Mouse (Mus musculus) neural tube, embryonic 13.5 days (tissue): ENCODE measurements around the gene Tgfbr3l. TPM values are rescaled to one million over a fixed set of nuclear protein-coding genes. Genes with fewer than 3 reads are reported as not detected.

Experiments
- ATAC-seq: fragments of 200-750 bp; cut with Nextera tagmentation; 2 replicates; pipeline ENCODE4 v1.8.0; 2017; ENCODE audit warnings: low read depth, mild to moderate bottlenecking, moderate TSS enrichment, moderate library complexity
- H3K27ac ChIP-seq: fragments of 300-500 bp; sonication (generic); replicated peaks from 2 replicates; pipeline ENCODE4 v1.5.1; 2015; ENCODE audit warnings: moderate library complexity, mild to moderate bottlenecking, inconsistent platforms
- H3K27me3 ChIP-seq: fragments of 300-500 bp; sonication (generic); 2 replicates; pipeline ENCODE4 v1.6.1; 2015; ENCODE audit warnings: mild to moderate bottlenecking, inconsistent platforms
- H3K36me3 ChIP-seq: fragments of 300-500 bp; sonication (generic); 2 replicates; pipeline ENCODE4 v1.6.1; 2015; ENCODE audit warnings: mild to moderate bottlenecking, inconsistent platforms
- H3K4me1 ChIP-seq: fragments of 300-500 bp; sonication (generic); replicated peaks from 2 replicates; pipeline ENCODE4 v1.6.1; 2015; ENCODE audit warnings: inconsistent platforms
- H3K4me2 ChIP-seq: fragments of 300-500 bp; sonication (generic); 2 replicates; pipeline ENCODE4 v1.6.1; 2015; ENCODE audit warnings: inconsistent platforms, mild to moderate bottlenecking, moderate library complexity
- H3K4me3 ChIP-seq: fragments of 300-500 bp; sonication (generic); 2 replicates; pipeline ENCODE4 v1.5.1; 2015; ENCODE audit warnings: mild to moderate bottlenecking, inconsistent platforms
- H3K9ac ChIP-seq: fragments of 300-500 bp; sonication (generic); 2 replicates; pipeline ENCODE4 v1.6.1; 2015; ENCODE audit warnings: moderate library complexity, mild to moderate bottlenecking, inconsistent platforms
- H3K9me3 ChIP-seq: fragments of 300-500 bp; sonication (generic); 2 replicates; pipeline ENCODE4 v1.6.1; 2016; ENCODE audit warnings: inconsistent platforms
- WGBS: fragments of 180-500 bp; shearing (Covaris S2); methylation state at CpG from one replicate; pipeline ENCODE4 v1.1.7; 2015; 5-methylcytosine and 5-hydroxymethylcytosine counted together
- polyA plus RNA-seq: library from polyadenylated mRNA; unstranded; fragments of >200 nt; fragmentation: Nextera tagmentation; extraction: Ambion mirVana; gene quantifications from 2 replicates; pipeline ENCODE4 v1.2.1, GENCODE M21; 2015

Gene Tgfbr3l
- polyA plus RNA-seq, 1 experiment from 2014 or later: 3.3 TPM

- no peak for ATAC-seq
- H3K9ac ChIP-seq: peak overlapping the region; percentile 89
- H3K27ac ChIP-seq: peak overlapping the region; percentile 97
- peak overlapping the region; percentile 78 for H3K4me3 ChIP-seq
- H3K27me3 ChIP-seq: no peaks in the 10 kb centered on the region
- H3K9me3 ChIP-seq: no peaks in the 10 kb centered on the region
- peaks cover 53% of the 10 kb centered on the region for H3K4me1 ChIP-seq
- peaks cover 56% of the 10 kb centered on the region for H3K36me3 ChIP-seq
- 62% methylated on average over 4 of the region's 4 CpGs for WGBS
- H3K4me2 ChIP-seq: peak overlapping the region; percentile 72
Observed at GRCm38 (mm10) chr8:4257350-4257749, 9.3 kb downstream of the Tgfbr3l start.

DNA sequence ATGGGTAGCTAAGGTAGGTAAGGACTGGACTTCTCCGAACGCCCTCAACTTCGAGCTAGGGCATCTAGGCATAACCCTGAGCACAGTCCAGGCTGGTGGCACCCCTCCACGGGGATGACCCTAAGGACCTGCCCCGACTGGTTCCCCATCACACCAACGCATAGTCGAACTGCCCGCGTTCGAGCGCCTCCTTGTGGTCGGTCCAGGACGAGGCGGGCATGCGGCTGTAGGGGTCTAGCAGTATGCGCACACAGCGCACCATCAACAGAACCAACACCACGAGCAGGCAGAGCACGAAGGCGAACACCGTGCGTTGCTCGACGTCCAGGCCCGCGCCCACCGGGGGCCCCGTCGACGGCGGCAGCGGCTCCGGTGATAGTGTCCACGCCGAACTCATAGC is 10.2 kb downstream of the Tgfbr3l start:
- 2% methylated on average over 35 of the region's 35 CpGs for WGBS
- Histone ChIP-seq H3K9ac (peak overlapping the region; percentile 89), H3K27ac (peak overlapping the region; percentile 97), H3K4me1 (peaks cover 49% of the 10 kb centered on the region), H3K4me3 (peak overlapping the region; percentile 78), H3K36me3 (peaks cover 65% of the 10 kb centered on the region), H3K9me3 (no peaks in the 10 kb centered on the region), H3K4me2 (peak overlapping the region; percentile 72), H3K27me3 (no peaks in the 10 kb centered on the region)
- ATAC-seq: peak; percentile 70

- Histone ChIP-seq H3K36me3 (peaks cover 70% of the 10 kb centered on the region), H3K4me2 (peak overlapping the region; percentile 72), H3K9ac (peak overlapping the region; percentile 89), H3K27ac (peak overlapping the region; percentile 97), H3K4me1 (peaks cover 47% of the 10 kb centered on the region), H3K4me3 (peak overlapping the region; percentile 78), H3K27me3 (no peaks in the 10 kb centered on the region), H3K9me3 (no peaks in the 10 kb centered on the region)
- ATAC-seq: peak; percentile 80
- under 1% methylated on average over 32 of the region's 32 CpGs for WGBS
Observed at GRCm38 (mm10) chr8:4258678-4259077, 10.7 kb downstream of the Tgfbr3l start.

GRCm38 (mm10) chr8:4259125-4259804 is 11.3 kb downstream of the Tgfbr3l start, which contains the start of gene Ctxn1:
TSS of gene Ctxn1 (minus strand) at chr8:4259274.
- peak; percentile 92 for ATAC-seq
- Histone ChIP-seq H3K36me3 (peaks cover 75% of the 10 kb centered on the region), H3K27ac (peak within 1 kb of the TSS; percentile 97), H3K4me1 (peaks cover 41% of the 10 kb centered on the region), H3K9ac (peak within 1 kb of the TSS; percentile 89), H3K9me3 (no peaks in the 10 kb centered on the region), H3K4me3 (peak within 1 kb of the TSS; percentile 78), H3K27me3 (no peaks in the 10 kb centered on the region), H3K4me2 (peak within 1 kb of the TSS; percentile 72)
- WGBS: 5% methylated on average over 33 of the region's 33 CpGs

DNA sequence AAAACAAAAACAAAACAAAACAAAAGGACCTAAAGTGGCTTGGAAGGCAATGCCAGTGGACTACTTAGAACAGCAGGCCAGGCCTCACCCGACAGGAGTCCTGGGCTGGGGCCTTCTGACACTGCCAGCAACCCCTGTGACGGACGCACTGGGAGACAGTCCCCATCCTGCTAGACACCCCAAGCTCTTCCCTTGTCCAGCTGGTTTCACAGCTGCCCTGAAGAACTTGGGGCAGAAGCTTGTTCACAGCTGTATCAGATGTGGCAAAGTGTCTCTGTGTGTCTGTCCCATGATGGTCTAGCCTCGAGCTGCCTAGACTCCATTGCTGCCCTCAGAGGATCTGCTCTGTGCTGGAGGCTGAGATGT is 11.8 kb downstream of the Tgfbr3l start:
- no peak for ATAC-seq
- H3K4me3 ChIP-seq: no peak overlapping the region
- peak overlapping the region; percentile 72; the same call in 1 of the 2 replicates for H3K4me2 ChIP-seq
- peaks cover 75% of the 10 kb centered on the region for H3K36me3 ChIP-seq
- H3K9ac ChIP-seq: peak overlapping the region; percentile 89
- no peaks in the 10 kb centered on the region for H3K27me3 ChIP-seq
- 85% methylated on average over 4 of the region's 4 CpGs for WGBS
- no peaks in the 10 kb centered on the region for H3K9me3 ChIP-seq
- peak overlapping the region; percentile 97 for H3K27ac ChIP-seq
- peaks cover 37% of the 10 kb centered on the region for H3K4me1 ChIP-seq

DNA sequence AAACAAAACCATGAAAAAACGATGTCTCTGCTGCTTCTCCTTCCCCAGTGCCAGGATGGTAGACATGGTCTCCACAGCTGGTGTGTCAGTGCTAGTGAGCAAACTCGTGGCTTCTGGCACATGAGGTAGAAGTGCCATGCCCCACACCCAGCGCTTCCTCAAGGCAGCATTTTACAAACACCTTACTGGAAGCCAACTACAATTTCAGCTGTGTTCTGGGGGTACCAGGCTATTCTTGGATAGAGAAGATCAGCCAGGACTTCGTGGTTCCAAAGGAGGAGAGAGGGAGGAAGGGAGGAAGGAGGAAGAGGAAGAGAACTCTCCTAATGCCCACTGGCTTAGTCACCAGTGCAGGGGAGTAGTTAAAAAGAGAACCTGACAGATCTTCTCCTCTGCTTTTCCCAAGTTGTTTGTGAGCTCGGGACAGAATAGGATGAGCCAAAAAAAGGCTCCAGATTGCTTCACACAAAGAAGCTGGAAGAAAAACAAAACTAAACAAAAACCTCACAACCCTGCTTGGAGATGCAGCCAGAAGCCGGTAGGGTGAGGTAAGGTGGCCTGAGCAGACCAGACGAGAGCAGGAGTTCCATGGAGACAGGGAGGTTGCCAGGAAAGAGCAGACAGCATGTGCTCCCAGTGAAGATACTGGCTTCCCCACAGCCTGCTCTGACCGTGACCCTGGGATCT is 15.2 kb downstream of the Tgfbr3l start:
- Histone ChIP-seq H3K4me1 (peaks cover 10% of the 10 kb centered on the region), H3K27me3 (no peaks in the 10 kb centered on the region), H3K4me3 (no peak overlapping the region), H3K36me3 (peaks cover 85% of the 10 kb centered on the region), H3K4me2 (no peak overlapping the region), H3K9ac (no peak overlapping the region), H3K9me3 (no peaks in the 10 kb centered on the region), H3K27ac (no peak overlapping the region)
- 91% methylated on average over 8 of the region's 8 CpGs for WGBS
- ATAC-seq: no peak

- WGBS: 95% methylated on average over 15 of the region's 15 CpGs
- Histone ChIP-seq H3K4me2 (no peak overlapping the region), H3K36me3 (peaks cover 99% of the 10 kb centered on the region), H3K27me3 (no peaks in the 10 kb centered on the region), H3K4me3 (no peak overlapping the region), H3K9ac (no peak overlapping the region), H3K27ac (no peak overlapping the region), H3K4me1 (no peaks in the 10 kb centered on the region), H3K9me3 (no peaks in the 10 kb centered on the region)
- no peak for ATAC-seq
Observed at GRCm38 (mm10) chr8:4265160-4265914, 17.3 kb downstream of the Tgfbr3l start.

GRCm38 (mm10) chr8:4267627-4268026 is 19.6 kb downstream of the Tgfbr3l start:
- WGBS: 82% methylated on average over 15 of the region's 15 CpGs

DNA sequence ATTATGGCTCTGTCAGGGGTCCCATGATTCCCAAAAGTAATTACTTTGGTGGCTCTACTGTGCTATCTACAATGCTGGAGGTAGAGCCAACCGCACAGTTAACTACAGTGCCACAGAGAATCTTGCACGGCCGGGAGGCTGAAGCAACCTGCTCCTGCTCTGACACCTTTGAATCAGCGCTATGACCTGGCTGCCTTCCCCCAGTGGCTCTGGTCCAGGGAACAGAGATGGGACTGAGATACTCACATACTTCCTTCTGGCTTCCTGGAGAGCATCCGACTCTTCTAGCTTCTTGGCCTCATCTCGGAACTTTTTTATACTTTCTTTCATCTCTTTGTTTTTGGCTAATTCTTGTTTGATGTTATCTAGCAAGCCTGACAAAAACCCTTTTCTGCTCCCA is 21.6 kb downstream of the Tgfbr3l start:
- no peaks in the 10 kb centered on the region for H3K9me3 ChIP-seq
- no peak overlapping the region for H3K9ac ChIP-seq
- no peak overlapping the region for H3K4me2 ChIP-seq
- peaks cover 92% of the 10 kb centered on the region for H3K36me3 ChIP-seq
- 90% methylated on average over 6 of the region's 6 CpGs for WGBS
- H3K4me3 ChIP-seq: no peak overlapping the region
- peaks cover 3% of the 10 kb centered on the region for H3K4me1 ChIP-seq
- H3K27ac ChIP-seq: no peak overlapping the region
- no peak for ATAC-seq
- no peaks in the 10 kb centered on the region for H3K27me3 ChIP-seq

More at GRCm38 (mm10) chr8:4267627-4268026, 19.6 kb downstream of the Tgfbr3l start:
- Histone ChIP-seq H3K9me3 (no peaks in the 10 kb centered on the region), H3K36me3 (peaks cover 98% of the 10 kb centered on the region), H3K4me1 (no peaks in the 10 kb centered on the region), H3K4me2 (no peak overlapping the region), H3K9ac (no peak overlapping the region), H3K27ac (no peak overlapping the region), H3K27me3 (no peaks in the 10 kb centered on the region), H3K4me3 (no peak overlapping the region)
- ATAC-seq: peak; percentile 40; the same call in 1 of the 2 replicates

DNA sequence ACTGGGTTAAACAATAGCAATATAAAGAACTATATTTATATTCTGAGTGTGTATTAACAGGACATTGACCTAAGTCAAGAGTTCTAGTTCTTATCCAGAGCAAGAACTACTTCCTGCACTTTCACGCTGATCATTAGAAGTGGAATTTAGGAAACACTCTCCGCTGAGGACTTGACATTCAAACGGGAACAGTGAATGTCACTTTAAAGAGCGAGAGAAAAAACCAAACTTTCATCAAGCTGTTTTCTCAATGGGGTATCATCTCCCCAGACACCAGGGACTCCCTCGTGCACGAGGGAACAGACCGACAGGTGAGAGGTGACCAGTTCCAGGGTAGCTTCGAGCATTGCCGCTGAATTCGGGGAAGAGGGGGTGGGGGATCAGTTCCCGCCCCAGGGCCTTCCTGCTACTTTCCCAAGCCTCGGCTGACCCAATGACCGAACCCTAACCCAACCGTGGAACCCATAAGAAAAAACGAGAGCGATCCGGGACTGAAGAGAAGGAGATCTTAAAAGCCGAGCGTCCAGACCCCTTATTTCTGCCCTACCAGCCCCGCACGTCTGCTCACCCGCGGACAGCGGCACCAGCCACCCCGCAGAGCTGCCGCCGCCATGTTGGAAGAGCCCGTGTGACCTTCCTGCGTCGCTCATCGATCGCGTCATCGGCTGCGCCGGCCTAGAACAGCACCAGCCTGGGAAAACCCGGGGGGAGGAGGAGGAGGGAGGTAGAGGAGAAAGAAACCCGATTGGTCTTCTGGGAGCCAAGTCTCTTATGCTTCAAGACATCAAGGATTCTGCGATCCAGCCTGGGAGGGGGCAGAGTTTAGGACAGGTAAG is 27.5 kb downstream of the Tgfbr3l start, which contains the start of gene Timm44:
TSS of gene Timm44 (minus strand) at position 639 of the 836 bp plus-strand sequence.
- Histone ChIP-seq H3K4me2 (peak within 1 kb of the TSS; percentile 62), H3K4me3 (peak within 1 kb of the TSS; percentile 75), H3K9me3 (no peaks in the 10 kb centered on the region), H3K36me3 (peaks cover 33% of the 10 kb centered on the region), H3K4me1 (peaks cover 14% of the 10 kb centered on the region), H3K9ac (peak within 1 kb of the TSS; percentile 83), H3K27me3 (no peaks in the 10 kb centered on the region), H3K27ac (peak within 1 kb of the TSS; percentile 77)
- WGBS: under 1% methylated on average over 39 of the region's 39 CpGs
- ATAC-seq: peak; percentile 96

DNA sequence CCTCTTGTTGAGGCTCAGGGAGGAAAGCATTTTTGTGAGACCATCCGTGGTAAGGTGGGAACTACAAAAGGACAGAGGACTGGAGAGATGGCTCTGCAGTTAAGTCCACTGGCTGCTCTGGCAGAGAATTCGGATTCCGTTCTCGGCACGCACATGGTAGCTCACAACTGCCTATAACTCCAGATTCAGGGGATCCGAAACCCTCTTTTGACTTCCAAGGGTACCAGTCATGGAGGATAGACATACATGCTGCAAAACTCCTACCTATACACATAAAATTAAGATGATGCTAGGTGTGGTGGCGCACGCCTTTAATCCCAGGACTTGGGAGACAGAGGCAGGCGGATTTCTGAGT is 28.1 kb downstream of the Tgfbr3l start:
- Histone ChIP-seq H3K27ac (peak overlapping the region; percentile 77), H3K27me3 (no peaks in the 10 kb centered on the region), H3K4me3 (peak overlapping the region; percentile 75), H3K36me3 (peaks cover 29% of the 10 kb centered on the region), H3K9ac (peak overlapping the region; percentile 83), H3K4me1 (peaks cover 14% of the 10 kb centered on the region), H3K9me3 (no peaks in the 10 kb centered on the region), H3K4me2 (peak overlapping the region; percentile 62)
- WGBS: 32% methylated on average over 9 of the region's 9 CpGs
- ATAC-seq: no peak; the same call in 1 of the 2 replicates
